Mouse (Mus musculus) liver, adult (tissue): ENCODE measurements around the gene Fbln7.

Source experiments
- GATA4 ChIP-seq: IDR thresholded peaks from 2 replicates; pipeline ENCODE4 v1.6.1; 2014; ENCODE audit warnings: mild to moderate bottlenecking, low read length; ENCODE audit not compliant: insufficient replicate concordance

Fbln7 gene

DNA sequence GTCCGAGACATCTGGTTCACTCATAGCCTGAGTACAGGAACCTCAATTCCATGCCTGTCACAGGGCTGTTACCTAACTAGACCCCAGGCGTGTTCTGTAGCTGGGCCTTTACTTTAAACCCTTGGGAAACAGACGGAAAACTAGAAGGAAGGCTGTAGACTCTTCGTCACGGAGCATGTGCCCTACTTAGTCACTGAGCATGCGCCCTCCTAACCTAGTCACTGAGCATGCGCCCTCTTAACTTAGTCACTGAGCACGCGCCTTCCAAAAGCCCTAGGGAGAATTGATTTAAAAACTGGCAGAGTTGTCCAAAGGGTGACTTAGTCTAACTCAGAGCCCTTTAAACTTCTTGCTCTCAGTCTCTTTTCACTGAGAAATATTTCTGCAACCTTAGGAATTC, at the start of gene Fbln7:
Gene Fbln7 (plus strand): TSS at position 346 of the 400 bp plus-strand sequence.
- TF ChIP-seq GATA4: no peak

DNA sequence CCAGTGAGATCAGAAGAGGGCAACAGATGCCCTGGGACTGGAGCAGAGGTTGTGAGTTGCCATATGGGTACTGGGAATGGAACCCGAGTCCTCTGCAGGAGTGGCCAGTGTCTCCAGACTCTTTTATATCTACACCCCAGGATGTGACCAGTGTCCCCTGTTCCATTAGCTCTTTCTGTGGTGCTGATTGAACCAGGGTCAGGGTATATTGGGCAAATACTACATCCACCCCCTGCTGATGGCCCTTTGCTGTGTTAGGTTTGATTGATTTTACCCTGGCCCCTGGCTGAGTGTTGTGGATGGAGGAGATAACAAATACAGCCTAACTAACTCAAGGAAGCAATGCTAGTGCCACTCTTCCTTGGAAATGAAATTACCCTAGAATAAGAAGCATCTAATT, 46.5 kb upstream of the Fbln7 start:
- no peak for TF ChIP-seq GATA4

DNA sequence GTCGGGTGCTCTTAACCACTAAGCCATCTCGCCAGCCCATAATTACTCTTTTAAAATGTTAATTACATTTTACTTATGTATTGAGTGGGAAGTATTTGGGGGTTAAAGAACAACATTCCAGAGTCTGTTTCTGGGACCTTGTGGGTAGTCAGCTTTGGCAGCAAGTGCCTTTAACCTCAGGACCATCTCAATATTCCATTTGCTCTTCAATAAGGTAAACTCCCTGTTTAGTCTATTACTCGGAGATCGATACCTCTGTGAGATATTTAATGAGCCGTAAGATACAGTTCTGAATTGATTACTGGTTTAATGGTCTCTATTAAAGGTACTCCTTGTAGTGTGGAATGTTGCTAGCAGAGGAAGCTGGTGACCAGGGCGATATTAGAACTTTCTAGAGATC, 45.9 kb upstream of the Fbln7 start:
- TF ChIP-seq GATA4: no peak

DNA sequence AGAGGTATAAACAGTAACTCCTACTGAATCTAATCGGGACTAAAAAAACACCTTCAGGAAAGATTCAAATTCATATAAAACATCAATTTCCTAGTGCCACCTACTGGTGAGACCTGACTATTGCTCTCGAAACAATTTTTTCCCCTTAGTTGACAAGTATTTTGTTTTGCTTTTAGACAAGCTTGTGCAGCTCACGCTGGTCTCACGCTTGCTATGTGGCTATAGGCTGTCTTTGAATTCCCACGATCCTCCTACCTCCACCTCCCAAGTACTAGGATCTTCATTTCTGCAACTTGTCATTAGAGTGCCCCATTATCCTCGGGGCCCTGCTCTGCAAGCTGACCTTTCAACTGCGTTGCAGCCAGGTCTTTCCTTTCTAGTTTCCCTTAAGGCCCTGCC, 45.4 kb upstream of the Fbln7 start:
- no peak for TF ChIP-seq GATA4

DNA sequence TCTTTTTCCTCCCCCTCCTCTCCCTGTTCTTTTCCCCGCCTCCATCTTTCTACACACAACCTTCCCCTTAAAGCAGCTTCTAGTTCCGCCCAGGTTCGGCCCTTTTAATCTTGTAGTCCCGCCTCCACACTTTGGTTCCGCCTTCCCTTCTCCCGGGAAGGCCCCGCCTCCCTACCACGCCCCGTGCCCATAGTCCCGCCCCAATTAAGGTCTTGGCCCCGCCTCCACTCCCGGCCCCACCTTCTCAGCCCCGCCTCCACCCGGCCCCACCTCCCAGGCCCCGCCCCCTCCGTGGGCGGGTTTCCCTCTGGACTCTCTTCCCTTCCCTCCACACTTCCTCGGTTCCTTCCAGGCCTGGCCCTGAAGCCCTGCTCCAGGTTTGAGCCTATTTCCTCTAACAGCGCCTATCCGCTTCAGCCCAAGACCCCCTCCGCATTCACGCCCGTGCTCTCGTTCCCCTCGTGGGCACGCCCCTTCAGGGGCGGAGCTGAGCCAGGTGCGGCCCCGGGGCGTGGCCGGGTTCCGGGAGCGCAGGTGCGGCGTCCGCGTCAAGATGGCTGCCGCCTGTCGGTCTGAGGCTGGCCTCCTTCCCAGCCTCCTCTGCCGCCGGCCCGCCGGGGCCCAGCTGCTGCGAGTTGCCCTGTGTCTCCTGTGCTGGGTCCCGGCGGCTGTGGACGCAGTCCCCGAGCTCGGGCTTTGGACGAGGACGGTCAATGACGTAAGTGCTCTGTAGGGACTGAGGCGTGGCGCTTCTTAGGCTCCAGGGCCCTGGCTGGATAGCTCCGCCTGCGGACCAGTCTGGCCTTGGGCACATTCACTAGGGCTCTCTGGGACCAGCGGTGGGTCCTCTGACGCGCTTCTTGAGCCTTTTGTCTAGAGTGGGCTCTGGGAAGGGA, 44.7 kb upstream of the Fbln7 start, which contains the start of gene Tmem87b:
Gene Tmem87b (plus strand): TSS at position 333 of the 896 bp plus-strand sequence.
- TF ChIP-seq GATA4: no peak; the same call in 1 of the 2 replicates

DNA sequence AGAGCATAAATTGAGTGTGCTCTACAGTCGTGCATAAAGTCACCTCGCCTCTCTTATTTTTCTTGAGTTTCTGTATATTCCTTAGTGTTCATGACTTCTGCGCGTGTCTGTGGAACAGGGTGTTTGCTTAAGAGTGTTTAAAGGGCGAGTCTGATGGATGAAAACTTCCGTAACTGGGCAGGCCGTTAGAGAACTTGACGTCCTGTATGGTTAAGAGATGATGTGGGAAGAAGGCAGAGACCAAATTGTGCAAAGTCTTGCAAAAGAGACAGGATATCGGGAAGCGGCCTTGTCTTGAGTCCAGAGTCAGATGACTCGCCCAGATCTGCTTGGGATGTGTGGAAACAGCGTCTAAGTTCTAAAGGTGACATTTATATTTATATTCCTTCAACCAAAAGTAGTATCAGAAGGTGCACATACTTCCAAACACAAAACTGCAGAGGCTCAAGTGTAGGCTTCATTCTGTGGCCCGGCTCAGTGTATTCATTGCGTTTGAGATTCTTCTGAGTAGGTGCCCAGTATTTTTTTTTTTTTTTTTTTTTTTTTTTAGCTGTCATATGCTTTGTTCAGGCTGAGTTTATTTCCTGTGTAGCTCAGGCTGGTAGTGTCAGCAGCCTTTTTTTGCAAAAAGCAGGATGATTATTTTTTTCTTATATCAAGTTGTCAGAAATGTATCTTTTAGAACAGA, 43.7 kb upstream of the Fbln7 start:
- TF ChIP-seq GATA4: no peak

DNA sequence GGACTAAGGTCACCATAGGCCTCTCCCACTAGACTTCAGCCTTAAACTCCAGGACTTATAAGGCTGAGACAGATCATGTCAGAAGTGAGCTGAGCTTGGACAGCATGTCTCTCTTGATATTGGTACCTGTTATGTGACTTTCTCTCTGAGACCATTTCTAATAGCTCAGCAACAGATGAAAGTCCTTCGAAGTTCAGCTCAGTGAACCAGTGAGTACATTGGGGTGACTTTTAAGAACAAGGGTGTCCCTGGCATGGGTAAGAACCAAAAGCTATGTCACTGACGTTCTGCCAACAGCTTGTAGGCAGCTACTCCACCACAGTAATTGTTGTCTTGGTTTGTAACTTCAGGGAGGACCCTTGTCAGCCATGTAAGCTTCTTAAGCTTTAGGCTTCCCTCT, 42.1 kb upstream of the Fbln7 start:
- no peak for TF ChIP-seq GATA4

DNA sequence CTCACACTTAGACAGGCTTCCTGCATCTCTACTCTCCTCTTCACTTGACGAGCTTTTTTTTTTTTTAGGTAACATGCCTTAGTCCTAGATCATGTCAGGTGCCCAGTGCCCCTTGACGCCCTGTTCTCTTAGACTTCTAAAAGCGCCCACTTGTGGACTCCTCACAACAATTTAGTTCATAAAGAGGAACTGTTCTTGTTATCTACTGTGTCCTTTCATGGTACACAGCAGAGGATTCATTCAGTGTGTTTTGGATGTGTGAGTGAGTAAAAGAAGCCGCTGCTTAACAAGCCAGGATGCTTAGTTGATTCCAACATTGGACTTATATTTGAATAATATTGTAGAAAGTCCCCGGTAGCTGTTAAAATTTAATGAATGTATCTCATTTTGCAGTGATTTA, 38.9 kb upstream of the Fbln7 start:
- no peak for TF ChIP-seq GATA4

DNA sequence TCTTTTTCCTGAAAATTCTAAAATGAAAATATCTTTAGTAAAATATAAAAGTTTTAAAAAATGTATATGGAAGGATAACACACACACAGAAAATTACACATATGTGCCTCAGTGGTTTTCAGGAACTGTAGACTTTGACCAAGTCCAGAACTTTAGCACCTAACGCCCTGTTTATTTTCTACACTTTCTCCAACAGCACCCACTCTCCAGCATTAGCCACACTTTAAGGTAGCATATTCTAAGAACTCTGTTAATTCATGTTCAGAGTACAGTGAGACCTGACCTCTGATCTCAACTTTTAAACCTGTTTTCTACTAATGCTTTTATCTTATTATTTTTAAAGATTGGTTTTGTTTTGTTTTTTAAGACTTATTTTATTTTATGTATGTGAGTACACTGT, 35.0 kb upstream of the Fbln7 start:
- TF ChIP-seq GATA4: no peak

DNA sequence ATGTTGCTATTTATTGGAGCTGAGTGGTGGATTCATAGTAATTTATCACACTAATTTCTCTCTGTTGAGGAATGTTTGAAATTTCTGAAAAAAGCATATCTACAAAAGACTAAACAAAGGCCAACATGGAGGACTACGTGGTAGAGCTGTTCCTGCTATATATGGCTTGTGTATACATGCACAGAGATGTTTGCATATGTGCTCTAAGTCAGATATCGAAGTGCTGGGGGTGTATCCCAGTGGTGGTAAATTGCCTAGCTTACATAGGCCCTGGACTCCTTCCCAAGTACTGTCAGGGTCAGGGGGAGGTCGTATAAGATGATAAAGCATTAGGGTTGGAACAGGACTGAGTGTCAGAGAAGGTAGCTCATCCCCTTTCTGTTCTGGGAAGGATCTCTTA, 30.2 kb upstream of the Fbln7 start:
- no peak for TF ChIP-seq GATA4

DNA sequence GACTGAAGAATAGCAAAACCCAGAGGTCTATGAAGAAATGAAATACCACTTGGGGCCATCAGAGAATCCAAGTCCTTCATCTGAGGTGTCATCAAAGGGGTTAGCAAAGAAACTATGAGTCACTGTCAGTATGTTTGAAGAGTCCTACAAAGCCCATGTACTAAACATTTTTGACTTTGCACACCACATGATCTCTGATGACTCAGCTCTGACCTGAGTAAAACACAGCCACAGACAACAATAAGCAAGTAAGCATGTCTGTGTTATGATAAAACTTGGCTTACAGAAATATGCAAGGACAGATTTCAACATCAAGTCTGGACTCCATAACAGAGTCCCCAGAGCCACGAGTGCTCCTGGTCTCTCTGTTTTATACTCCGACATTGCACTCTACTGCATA, 29.7 kb upstream of the Fbln7 start:
- TF ChIP-seq GATA4: no peak

DNA sequence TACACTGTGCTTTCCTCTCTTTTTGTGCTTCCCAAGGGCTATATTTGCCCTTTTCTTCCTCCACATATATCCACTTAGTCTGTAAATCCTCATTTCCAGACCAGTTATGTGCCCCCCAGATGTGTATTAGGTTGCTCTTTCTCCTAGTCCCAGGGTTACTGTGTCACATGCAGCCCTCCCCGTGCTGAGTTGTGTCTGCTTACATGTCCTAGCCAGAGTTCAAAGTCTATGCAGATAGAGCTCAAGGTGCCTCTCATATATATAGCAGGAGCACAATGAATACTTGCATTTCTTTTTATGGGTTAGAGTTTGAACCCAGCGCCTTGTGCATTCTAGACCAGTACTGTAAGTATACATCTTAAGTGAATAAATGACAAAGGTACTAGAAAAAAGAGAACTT, 29.3 kb upstream of the Fbln7 start:
- TF ChIP-seq GATA4: no peak

DNA sequence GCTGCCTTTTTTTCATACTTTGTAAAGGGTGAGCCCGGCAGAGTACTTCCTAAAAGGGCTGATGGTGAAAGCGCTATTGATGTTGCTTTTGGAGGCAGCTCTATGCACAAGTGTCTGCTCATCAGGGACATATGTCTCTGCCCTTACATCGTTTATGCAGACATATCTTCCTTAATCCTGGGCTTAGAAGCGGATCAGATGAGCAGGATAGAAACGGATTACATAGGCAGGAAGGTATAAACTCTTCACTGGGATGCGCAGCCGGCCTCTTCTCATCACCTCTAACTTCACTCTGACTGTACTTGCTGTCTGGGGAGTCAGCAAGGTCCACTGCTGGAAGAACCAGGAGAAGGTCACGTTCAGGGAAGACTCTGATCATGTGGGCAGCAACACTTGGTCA, 25.2 kb upstream of the Fbln7 start:
- TF ChIP-seq GATA4: no peak

DNA sequence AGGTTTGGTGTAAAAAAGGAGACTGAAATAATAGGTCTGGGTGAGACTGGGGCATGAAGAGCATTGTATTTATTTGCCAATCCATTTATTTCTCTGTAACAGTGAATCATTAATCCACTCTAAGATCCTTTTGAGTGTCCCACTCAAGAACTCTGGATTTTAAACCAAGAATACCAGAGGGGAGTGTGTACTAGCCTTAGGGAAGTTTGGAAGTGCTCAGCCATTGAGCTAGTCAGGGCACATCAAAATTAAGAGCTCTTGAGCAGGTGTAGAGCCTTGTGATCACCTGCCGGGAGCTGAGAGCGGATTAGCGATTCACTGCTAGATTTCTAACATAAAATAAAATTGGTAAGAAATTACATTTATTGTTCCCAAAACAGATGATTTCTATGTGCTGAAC, 24.2 kb upstream of the Fbln7 start:
- TF ChIP-seq GATA4: no peak

DNA sequence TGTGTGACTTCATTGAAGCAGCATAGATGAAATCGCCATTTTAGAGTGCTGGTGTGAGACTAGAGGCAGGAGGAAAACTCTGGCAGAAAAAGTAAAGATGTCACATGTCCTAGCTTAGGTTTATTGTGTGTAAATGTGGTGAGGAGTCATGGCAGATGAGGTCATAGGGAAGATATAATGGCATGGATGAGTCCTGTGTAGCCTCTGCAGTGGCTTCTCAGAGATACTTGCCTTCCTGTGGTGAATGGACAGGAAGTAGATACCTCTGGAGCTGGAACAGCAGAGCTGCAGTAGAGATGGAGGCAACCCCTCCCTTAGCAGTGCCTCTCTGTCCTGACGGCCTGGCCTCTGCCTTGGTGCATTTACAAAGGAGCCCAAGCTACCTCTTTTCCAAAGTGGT, 23.3 kb upstream of the Fbln7 start:
- no peak for TF ChIP-seq GATA4

DNA sequence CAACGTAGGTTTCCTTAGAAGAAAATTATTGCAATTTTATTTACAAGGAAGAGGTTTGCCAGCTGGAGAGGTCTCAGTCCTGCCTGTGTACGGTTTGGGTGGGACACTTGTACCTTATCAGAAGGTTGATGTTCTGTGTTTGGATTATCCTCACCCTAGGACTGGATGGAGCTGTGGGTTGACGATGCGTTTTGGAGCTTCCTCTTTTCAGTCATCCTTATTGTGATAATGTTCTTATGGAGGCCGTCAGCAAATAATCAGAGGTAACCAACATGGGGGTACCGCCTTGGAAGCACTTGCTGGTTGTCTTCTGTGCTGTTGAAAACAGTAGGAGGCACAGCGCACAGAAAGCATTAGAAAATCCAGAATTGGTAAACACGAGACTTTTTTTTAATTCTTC, 20.3 kb upstream of the Fbln7 start:
- no peak for TF ChIP-seq GATA4
